Mouse (Mus musculus): Measurements from ENCODE around the gene Ip6k1.

DNA sequence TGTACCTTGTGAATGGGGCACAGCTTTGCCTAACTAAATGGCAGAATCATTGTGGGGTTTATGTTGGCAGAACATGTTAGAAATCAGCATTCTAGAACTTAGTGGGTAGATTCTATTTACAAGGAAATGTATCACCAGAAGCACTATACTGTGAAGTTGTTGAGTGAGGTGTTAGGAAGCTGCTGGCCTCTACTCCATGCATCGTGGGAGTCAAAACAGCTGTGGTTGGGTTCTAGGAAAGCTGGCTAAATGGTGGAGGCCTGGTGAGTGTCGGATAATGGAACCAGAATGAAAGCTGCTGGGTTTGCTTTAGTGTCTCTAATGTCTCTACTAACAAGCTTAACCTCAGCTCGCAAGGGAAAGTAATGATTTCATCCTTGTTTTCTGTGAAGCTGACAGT lies 14.8 kb downstream of the Ip6k1 start:
- no peak for TF ChIP-seq POLR2A (IDR thresholded peaks at IDR 0.05; ENCODE audit: extremely low read depth, insufficient read depth, low read length)
- TF ChIP-seq CTCF (IDR thresholded peaks at IDR 0.05; ENCODE audit: extremely low read depth, insufficient read depth, low read length), result no peak

All from cortical plate, adult 2 months (tissue).